Mouse (Mus musculus) left cerebral cortex, adult 9 months (tissue): ENCODE data around the gene Gm20828.
"Not testable (repeated sequence)": the region's sequence is repeated elsewhere in the genome, so short reads cannot be mapped to it uniquely, and the experiment has no call there.

Experiments
- DNase-seq, 2 experiments: peaks; one replicate each; pipeline ENCODE4 v3.0.0; 2022; ENCODE audit warnings: low spot score in 2 of 2

Gm20828 gene

DNA sequence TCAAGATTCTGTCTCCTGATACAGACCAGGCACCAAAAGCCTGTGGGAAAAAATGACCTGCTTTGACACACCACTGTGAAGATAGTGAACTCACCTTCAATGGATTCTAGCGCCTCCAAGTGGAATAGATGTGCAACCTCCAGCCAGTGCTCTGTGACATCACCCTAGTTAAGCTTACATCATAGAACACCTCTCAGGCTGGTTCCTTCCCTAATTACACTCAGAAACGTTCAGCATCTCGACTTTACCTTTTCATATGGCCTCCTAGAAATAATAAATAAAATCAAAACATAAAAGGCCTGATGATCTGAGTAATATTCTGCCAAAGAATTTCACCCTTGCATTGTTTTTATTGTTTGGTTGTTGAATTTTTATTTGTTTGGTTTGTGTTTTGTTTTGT, at the start of gene Gm20828:
Gene Gm20828 (minus strand): TSS at position 101 of the 400 bp plus-strand sequence.
- DNase-seq: not testable (repeated sequence)
